Mouse (Mus musculus) CD8-positive naive resting alpha-beta T cell, adult 2 months (primary cell): Measurements from ENCODE around the gene Fam71a.

Experiments
- DNase-seq, 2 experiments: peaks; one replicate each; pipeline ENCODE4 v3.0.0; 2022; ENCODE audit warnings: low read depth in 2 of 2, low spot score in 2 of 2

Gene Fam71a

GRCm38 (mm10) chr1:191164717-191165116 is at the start of gene Fam71a:
Gene Fam71a, minus strand, starts transcription at chr1:191164817.
- no peak for DNase-seq

DNA sequence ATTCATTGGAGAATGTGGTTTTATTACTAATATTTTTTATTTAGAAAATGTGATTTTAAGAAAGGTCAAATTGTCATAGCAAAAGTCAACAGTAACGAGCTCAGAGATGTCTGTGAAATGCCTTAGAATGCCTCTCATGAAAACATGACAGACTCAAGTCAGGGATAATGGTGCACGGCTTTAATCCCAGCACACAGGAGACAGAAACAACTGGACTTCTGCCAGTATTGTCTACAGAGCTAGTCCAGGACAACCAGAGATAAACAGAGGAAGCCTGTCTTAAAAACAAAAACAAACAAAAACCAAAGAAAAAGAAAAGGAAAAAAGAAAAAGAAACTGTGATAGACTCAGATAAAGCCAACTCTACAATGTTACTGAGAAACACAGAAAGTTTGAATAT is 46.5 kb upstream of the Fam71a start:
- no peak for DNase-seq

DNA sequence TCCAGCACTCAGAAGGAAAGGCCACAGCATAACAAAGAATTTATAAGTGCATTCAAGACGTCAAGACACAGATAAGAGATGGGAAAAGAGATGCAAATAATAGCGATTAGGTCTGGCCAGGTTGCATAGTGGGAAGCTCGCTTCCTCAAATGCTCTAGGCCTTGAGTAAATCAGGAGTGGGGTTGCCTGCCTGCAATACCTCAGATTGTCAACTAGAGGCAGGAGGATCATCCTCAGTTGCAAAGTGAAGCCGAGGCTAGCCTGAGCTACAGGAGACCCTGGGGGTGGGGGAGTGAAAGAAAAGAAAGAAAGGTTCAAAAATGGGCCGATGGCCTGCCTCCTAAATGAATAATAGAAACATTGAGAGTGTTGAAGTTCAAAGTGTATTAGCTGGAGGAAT is 41.2 kb upstream of the Fam71a start:
- no peak for DNase-seq

DNA sequence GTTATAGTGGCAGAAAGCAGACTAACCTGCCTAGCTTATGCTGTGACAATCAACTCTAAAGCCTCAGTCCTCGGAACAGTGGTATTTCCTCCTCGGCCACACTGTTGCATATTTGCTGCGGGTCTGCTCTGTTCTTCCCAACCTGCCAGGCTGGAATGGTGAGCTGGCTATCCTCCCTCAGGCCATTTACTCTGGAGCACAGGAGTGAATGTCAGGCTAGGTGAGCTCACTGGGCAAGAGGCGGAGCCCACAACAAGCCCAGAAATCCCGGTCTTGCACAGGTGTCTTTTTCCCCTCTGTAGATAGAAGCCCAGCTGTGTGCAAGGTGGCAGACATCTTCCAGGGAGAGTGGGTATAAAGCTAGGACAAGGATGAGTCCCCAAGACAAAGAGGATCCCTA is 40.3 kb upstream of the Fam71a start:
- DNase-seq, result no peak

DNA sequence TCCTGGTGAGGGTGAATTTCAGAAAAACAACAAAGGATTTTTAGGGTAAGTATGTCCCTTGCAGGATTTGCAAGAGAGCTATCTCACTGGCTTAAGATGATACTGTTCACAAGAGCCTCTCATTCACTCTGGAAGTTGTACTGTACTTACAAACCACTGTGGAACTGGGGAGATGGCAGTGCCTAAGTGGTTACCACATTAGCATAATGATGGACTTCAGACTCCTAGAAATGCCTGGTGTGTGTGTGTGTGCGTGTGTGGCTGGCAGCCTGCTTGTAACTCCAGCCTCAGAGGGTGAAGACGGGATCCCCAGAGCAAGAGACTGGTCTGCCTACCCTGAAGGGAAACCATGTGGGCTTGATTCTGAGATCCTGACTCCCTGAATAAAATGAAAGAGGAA is 38.9 kb upstream of the Fam71a start:
- DNase-seq, result no peak

DNA sequence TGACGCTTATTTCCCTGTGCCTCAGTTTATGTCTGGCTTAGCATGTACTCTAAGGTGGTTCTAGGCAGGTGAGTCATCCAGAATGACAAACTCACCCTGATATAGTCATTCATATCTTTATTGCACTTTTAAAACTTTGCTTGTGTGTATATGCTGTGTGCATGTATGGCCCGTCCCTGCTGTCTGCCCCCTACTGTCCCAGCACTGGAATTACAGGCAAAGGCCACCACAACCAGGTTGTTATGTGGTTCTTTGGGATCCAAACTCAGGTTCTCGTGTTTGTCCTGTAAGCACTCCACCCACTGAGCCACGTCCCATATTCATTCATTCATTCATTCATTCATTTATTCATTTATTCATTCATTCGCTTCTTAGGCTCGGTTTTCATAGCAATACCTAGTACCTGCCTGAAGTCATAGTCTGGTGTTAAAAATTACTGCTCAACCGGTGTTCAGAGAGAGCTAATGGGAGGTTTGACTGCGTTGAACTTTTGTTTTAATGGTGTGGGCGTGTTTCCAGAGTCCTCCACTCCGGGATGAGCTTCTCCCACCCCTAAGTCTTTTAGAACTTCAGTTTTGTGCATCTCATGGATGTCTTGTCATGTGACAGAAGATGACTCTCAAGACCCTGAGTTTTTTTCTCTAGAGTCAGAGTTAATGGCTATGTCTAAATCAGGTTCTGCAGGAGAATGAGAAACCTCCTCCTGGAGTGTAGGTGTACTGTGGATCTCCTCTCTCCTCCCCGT is 37.8 kb upstream of the Fam71a start:
- no peak for DNase-seq

DNA sequence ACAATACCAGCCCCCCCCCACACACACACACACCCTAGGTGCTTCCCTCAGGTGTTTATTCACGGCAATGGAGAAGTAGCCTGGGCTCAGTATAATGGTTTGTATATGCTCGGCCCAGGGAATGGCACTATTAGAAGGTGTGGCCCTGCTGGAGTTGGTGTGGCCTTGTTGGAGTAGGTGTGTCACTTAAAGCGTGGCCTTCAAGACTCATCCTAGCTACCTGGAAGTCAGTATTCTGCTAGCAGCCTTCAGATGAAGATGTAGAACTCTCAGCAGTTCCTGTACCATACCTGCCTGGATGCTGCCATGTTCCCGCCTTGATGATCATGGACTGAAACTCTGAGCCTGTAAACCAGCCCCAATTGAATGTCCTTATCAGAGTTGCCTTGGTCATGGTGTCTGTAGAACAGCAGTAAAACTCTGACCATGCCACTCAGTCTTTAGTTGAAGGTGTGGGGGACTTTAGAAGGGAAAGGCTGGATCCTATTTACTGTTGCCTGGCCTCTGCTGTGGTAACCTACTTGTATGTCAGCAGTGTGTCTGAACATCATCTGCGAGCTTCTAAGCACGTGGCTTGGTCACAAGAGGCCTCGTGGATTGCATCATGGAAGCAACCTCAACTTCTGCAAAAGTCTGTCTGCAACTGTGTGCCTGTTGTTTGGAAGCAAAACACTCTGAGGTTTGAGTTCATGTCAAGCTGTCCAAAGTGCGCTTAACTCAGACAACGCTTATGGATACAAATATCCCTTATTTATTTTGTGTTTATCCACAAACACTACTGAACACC is 36.4 kb upstream of the Fam71a start:
- DNase-seq, result no peak

DNA sequence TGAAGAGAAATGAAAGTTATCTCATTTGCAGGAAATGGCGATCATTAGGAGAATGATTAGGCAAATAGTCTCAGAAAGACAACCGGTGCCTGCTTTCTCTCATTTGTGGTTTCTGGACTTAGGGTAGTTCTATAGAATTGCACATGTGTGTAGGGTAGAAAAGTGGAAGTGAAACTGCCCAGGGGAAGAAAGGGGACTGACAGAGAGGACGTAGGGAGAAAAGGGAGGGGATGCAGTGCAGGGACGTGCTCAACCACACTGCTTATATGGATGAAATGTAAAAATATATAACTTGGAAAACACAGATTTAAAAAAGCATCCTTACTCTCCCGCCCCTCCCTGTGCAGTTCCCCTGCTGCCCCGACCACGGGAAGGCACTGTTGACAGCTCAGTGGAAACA is 33.3 kb upstream of the Fam71a start:
- no peak for DNase-seq

- DNase-seq, result no peak
These were observed 31.4 kb upstream of the Fam71a start for GRCm38 (mm10) chr1:191196016-191196415.

DNA sequence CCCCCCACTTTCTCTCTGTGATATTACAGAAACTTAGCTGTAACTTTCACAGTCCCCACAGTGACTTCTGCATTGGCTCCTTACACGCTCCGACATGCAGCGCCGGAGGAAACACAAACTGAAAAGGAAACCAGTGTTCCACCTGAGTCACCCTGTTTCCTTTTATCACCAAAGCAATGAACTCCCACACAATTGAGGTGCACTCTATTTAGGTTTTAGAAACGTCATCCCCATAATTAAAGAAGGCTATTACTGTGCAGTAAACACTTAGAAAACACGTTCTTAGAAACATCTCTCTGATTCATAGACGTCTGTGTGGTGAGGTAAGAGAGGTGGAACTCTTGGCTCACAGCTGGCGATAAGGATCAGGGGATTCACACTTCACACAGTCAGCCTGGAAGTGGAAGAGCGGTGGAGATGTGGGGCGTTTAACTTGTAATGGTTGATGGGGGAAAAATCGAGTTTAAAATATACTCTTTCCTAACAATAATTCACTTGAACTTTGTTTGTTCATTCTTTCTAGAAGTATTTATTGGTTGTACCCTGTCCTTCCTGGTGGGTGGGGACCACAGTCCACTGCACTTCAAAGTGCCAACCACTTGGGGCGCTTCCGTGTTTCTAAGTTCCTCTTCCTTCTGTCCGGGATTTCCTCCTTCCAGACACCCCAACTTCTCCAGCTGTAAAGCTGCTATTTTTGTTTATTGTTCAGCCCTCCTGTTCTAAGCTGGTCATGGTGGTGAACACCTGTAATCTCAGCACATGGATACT is 29.2 kb upstream of the Fam71a start:
- peak; percentile 27 to 35 for DNase-seq

- no peak for DNase-seq
These were observed 28.1 kb upstream of the Fam71a start for GRCm38 (mm10) chr1:191192751-191193150.

- no peak for DNase-seq
These were observed 27.6 kb upstream of the Fam71a start for GRCm38 (mm10) chr1:191192213-191192612.

GRCm38 (mm10) chr1:191189671-191190372 is 25.2 kb upstream of the Fam71a start:
- DNase-seq, result no peak

DNA sequence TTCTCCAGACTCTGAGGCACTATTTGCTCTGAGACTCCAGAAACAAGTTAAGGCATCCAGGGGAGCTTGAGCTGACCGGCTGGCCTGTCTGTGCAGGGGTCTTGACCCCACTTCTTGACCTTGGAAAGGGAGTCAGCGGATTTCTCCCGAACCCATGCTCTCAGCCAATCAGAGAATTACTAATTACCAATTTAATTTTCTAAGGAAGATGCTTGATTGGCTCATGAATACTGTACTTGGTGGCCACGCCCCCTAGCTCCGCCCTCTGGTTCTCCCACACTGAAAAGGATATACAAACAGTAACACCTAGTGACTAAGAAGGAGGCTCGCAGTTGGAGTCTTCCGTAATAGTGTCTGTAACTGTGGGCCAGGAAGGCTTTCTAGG is 21.8 kb upstream of the Fam71a start:
- DNase-seq, result no peak

- no peak for DNase-seq
These were observed 21.3 kb upstream of the Fam71a start for GRCm38 (mm10) chr1:191185761-191186385.

GRCm38 (mm10) chr1:191184841-191185251 is 20.2 kb upstream of the Fam71a start:
- DNase-seq, result no peak

GRCm38 (mm10) chr1:191184066-191184815 is 19.6 kb upstream of the Fam71a start:
- DNase-seq, result no peak

DNA sequence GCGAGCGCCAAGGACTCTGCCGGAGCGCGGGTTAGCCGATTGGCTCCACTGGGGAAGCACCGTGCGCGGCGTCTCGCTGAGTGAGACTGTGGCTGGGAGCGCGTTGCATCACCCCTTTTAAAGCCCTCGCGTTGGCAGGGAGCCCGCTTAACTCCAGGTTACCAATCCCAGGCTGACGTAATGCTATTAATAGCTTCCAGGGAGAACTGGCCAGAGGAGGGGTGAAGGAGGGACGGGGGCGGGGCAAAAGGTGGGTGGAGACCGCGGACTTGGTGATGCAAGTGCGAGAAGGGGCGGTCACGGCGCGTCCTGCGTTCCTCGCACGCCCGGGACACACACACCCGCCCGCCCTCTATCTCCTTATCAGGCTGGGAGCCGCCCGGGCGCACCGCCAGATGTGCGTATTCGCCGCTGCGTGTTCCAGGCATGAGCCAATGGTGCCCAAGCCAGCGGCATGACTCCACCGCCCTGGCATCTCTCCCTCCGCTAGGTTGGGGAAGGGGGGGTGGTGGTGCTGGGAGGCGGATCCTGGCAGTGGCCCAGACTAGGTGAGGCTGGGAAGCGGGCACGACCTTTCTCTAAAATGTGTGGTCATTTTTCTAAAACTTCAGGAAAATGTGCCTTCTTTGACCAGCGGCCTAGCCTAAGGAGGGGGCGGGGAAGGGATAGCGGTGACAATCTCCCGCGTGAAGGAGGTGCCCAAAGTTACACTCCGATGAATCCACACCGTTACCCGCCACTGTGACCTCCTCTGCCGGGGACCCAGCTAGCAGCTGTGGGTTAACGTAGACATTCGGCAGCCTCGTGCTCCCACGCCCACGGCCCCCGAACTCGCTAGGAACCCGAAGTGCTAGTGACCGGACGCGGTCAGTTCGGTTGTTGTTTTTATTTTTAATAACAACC is 18.8 kb upstream of the Fam71a start:
- peak; percentile 21 to 23 for DNase-seq
